Mouse (Mus musculus) MN1 (cell line): ENCODE measurements around the gene Muc3.

ENCODE experiments used
- DNase-seq: peaks from one replicate; pipeline ENCODE4 v3.0.0-alpha.2; 2016; ENCODE audit warnings: low spot score

Gene Muc3

GRCm38 (mm10) chr5:137095135-137095534, 54.0 kb downstream of the Muc3 start:
- DNase-seq = no peak

- DNase-seq = no peak
These were observed 55.4 kb downstream of the Muc3 start for GRCm38 (mm10) chr5:137093720-137094119.

- DNase-seq = peak; percentile 59
These were observed 57.6 kb downstream of the Muc3 start for GRCm38 (mm10) chr5:137091560-137091959.

GRCm38 (mm10) chr5:137090870-137091269, 58.3 kb downstream of the Muc3 start:
- DNase-seq = no peak

GRCm38 (mm10) chr5:137087410-137087809, 61.7 kb downstream of the Muc3 start:
- no peak for DNase-seq

- no peak for DNase-seq
These were observed 63.4 kb downstream of the Muc3 start for GRCm38 (mm10) chr5:137085731-137086130.

GRCm38 (mm10) chr5:137085021-137085420, 64.1 kb downstream of the Muc3 start:
- DNase-seq = no peak
